Mouse (Mus musculus): Measurements from ENCODE around the gene Spocd1.

- TF ChIP-seq CTCF (IDR thresholded peaks at IDR 0.05; ENCODE audit: low read depth, low read length) (no peak), POLR2A (IDR thresholded peaks at IDR 0.05; ENCODE audit: extremely low read depth, insufficient read depth, low read length) (no peak)
Measured at GRCm38 (mm10) chr4:129993944-129994695, 65.1 kb downstream of the Spocd1 start.

Data from liver, adult 2 months (tissue).